Mouse (Mus musculus): ENCODE measurements around the gene Ptcd2.

GRCm38 (mm10) chr13:99284400-99285160 lies 59.9 kb downstream of the Ptcd2 start:
- TF ChIP-seq POLR2A (IDR thresholded peaks at IDR 0.05; ENCODE audit: borderline replicate concordance, extremely low read depth, low read depth, low read length), result no peak
- no peak for TF ChIP-seq CTCF (IDR thresholded peaks at IDR 0.05; ENCODE audit: insufficient read depth, low read length)

Data from lung, adult 2 months (tissue).